Mouse (Mus musculus) ES-E14 (cell line): Measurements from ENCODE around the gene Rhoj.

ENCODE experiments used
- MAFK ChIP-seq: IDR thresholded peaks from 2 replicates; pipeline ENCODE4 v1.6.1; 2014; ENCODE audit warnings: mild to moderate bottlenecking, low read depth, low read length, inconsistent platforms; ENCODE audit not compliant: insufficient read depth
- ZC3H11A ChIP-seq: IDR thresholded peaks from 2 replicates; pipeline ENCODE4 v1.6.1; 2012; ENCODE audit warnings: low read depth, mild to moderate bottlenecking, inconsistent platforms, low read length, borderline replicate concordance
- ZNF384 ChIP-seq: IDR thresholded peaks from 2 replicates; pipeline ENCODE4 v1.6.1; 2012; ENCODE audit warnings: low read depth, low read length, inconsistent platforms

DNA sequence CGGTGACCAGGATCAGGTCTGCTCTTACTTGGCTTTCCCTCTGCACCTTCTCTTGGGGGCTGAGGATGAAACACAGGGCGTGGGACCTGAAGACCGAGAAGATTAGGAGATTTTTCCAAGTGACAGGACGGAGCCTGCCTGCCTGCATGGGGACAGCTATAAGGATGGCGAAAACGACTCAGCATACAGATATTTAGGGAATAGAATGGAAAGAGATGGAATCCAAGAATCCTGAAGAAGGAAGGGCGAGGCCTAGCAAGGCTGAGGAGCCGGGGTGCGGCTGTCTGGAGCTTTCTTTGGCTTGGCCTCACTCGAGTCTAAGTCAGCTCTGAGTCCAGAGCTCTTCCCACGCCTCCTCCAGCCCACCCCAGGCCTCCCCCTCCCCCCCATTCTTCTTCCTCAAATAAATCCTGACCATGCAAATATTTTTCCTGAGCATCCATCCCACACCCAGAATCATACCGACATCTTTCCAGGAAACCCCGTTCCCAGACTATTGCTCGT lies 57.6 kb downstream of the Rhoj start:
- TF ChIP-seq ZC3H11A (no peak), ZNF384 (no peak), MAFK (no peak)
